Mouse (Mus musculus) C2C12 (cell line): Measurements from ENCODE around the gene Fahd2a.

Experiments
- CEBPB ChIP-seq: IDR thresholded peaks from one replicate; pipeline ENCODE4 v1.6.1; 2011; ENCODE audit warnings: low read depth, mild to moderate bottlenecking, control low read depth, moderate library complexity
- CTCF ChIP-seq: IDR thresholded peaks from one replicate; pipeline ENCODE4 v1.5.1; 2011; ENCODE audit not compliant: control insufficient read depth, insufficient read depth, insufficient read length
- FOSL1 ChIP-seq: IDR thresholded peaks from one replicate; pipeline ENCODE4 v1.8.0; 2011; ENCODE audit warnings: mild to moderate bottlenecking, low read length; ENCODE audit not compliant: poor library complexity, insufficient read depth, severe bottlenecking
- MAX ChIP-seq: IDR thresholded peaks from one replicate; pipeline ENCODE4 v1.6.1; 2011; ENCODE audit warnings: mild to moderate bottlenecking, control low read depth
- MYOD1 ChIP-seq: IDR thresholded peaks from one replicate; pipeline ENCODE4 v1.6.1; 2011; ENCODE audit warnings: low read depth; ENCODE audit not compliant: control insufficient read depth, insufficient read length
- MYOG ChIP-seq: IDR thresholded peaks from one replicate; pipeline ENCODE4 v1.6.1; 2011; ENCODE audit not compliant: control insufficient read depth, insufficient read length; ENCODE audit errors: extremely low read depth
- USF1 ChIP-seq: IDR thresholded peaks from one replicate; pipeline ENCODE4 v1.6.1; 2011; ENCODE audit warnings: low read depth, mild to moderate bottlenecking, control low read depth, moderate library complexity

DNA sequence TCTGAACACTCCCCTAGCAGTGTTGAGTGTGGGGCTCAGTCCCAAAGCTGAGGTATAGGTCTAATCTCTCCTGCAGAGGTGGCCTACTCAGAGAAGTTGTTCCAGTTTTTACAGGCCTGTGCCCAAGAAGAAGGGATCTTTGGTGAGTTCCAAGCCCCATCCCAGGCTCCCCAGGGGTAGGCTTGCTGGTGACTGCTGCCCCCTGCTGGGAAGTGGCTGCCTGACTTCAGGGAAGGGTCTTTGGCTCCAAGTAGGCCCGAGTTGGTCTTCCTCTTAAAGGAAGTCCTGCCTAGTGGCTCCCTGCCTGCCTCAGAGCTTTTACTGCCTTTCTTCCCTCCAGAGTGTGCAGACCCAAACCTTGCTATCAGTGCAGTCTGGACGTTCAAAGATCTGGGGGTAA lies 9.2 kb downstream of the Fahd2a start:
- TF ChIP-seq CTCF, result peak; percentile 38
- no peak for TF ChIP-seq MYOD1
- TF ChIP-seq MAX, result no peak
- TF ChIP-seq MYOG, result no peak
- no peak for TF ChIP-seq CEBPB
- no peak for TF ChIP-seq USF1
- no peak for TF ChIP-seq FOSL1
